Mouse (Mus musculus) midbrain, embryonic 11.5 days (tissue): Measurements from ENCODE around the gene Synpo2. TPM values are rescaled to one million over a fixed set of nuclear protein-coding genes. Genes with fewer than 3 reads are reported as not detected.

Source experiments
- ATAC-seq: fragments of 200-750 bp; cut with Nextera tagmentation; 2 replicates; pipeline ENCODE4 v1.8.0; 2017; ENCODE audit warnings: moderate TSS enrichment, moderate library complexity; ENCODE audit not compliant: low FRiP score
- DNase-seq: peaks from one replicate; pipeline ENCODE4 v3.0.0; 2015; ENCODE audit warnings: low spot score; ENCODE audit errors: missing footprints
- H3K27ac ChIP-seq: fragments of 300-500 bp; sonication (generic); 2 replicates; pipeline ENCODE4 v1.5.1; 2014; ENCODE audit warnings: low read depth, low read length
- H3K27me3 ChIP-seq: fragments of 300-500 bp; sonication (generic); 2 replicates; pipeline ENCODE4 v1.6.1; 2014; ENCODE audit warnings: mild to moderate bottlenecking, low read length, moderate library complexity, mixed read lengths; ENCODE audit not compliant: control insufficient read depth, insufficient read depth
- H3K36me3 ChIP-seq: fragments of 300-500 bp; sonication (generic); 2 replicates; pipeline ENCODE4 v1.6.1; 2014; ENCODE audit warnings: mild to moderate bottlenecking, low read length, moderate library complexity, mixed read lengths; ENCODE audit not compliant: control insufficient read depth, insufficient read depth
- H3K4me1 ChIP-seq: fragments of 300-500 bp; sonication (generic); 2 replicates; pipeline ENCODE4 v1.6.1; 2014; ENCODE audit warnings: low read length; ENCODE audit not compliant: control insufficient read depth, insufficient read depth
- H3K4me2 ChIP-seq: fragments of 300-500 bp; sonication (generic); 2 replicates; pipeline ENCODE4 v1.6.1; 2014; ENCODE audit warnings: mild to moderate bottlenecking, moderate library complexity
- H3K4me3 ChIP-seq: fragments of 300-500 bp; sonication (generic); 2 replicates; pipeline ENCODE4 v1.5.1; 2014; ENCODE audit warnings: low read depth, low read length
- H3K9ac ChIP-seq: fragments of 300-500 bp; sonication (generic); 2 replicates; pipeline ENCODE4 v1.6.1; 2014; ENCODE audit warnings: low read length
- H3K9me3 ChIP-seq: fragments of 300-500 bp; sonication (generic); 2 replicates; pipeline ENCODE4 v1.6.1; 2016; ENCODE audit warnings: low read length; ENCODE audit not compliant: control insufficient read depth
- WGBS: fragments of 180-500 bp; shearing (Covaris S2); extraction: QIAGEN DNeasy Blood & Tissue Kit; methylation state at CpG from one replicate; pipeline ENCODE4 v1.1.7; 2014; 5-methylcytosine and 5-hydroxymethylcytosine counted together
- polyA plus RNA-seq: library from polyadenylated mRNA; unstranded; fragments of >200 nt; fragmentation: Nextera tagmentation; extraction: Ambion mirVana; gene quantifications from 2 replicates; pipeline ENCODE4 v1.2.1, GENCODE M21; 2014

Gene Synpo2
- polyA plus RNA-seq, 1 experiment from 2014 or later: 4.8 TPM

DNA sequence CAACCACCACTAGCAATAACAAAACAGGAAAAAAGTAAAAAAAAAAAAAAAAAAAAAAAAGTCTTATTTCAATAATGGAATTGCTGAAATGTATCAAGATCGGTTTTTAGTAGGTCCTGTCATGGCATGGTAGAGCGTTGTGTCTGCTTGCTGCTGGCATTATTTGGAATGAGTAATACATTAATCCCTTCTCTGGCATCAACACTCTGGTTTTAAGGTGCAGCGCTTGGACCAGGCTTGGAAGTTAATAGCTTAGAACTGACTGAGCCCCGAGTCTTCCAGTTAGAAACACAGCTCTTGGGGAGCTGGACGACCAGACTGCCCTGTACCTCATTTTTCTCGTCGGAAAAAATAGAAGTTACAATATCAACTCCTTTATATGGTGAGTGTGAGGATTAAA is 169.1 kb downstream of the Synpo2 start:
- WGBS: 91% methylated on average over 7 of the region's 7 CpGs

GRCm38 (mm10) chr3:123065466-123065865 is 170.5 kb downstream of the Synpo2 start:
- DNase-seq: no peak
- H3K4me1 ChIP-seq: no peaks in the 10 kb centered on the region
- H3K9me3 ChIP-seq: no peaks in the 10 kb centered on the region
- WGBS: 87% methylated on average over 5 of the region's 5 CpGs
- H3K36me3 ChIP-seq: no peaks in the 10 kb centered on the region
- no peak overlapping the region for H3K4me3 ChIP-seq
- H3K4me2 ChIP-seq: no peak overlapping the region
- no peak overlapping the region for H3K27ac ChIP-seq
- H3K9ac ChIP-seq: no peak overlapping the region
- no peaks in the 10 kb centered on the region for H3K27me3 ChIP-seq
- ATAC-seq: no peak

More for the DNA sequence above, 169.1 kb downstream of the Synpo2 start:
- DNase-seq (no peak), ATAC-seq (no peak)
- Histone ChIP-seq H3K4me2 (no peak overlapping the region), H3K9ac (no peak overlapping the region), H3K9me3 (no peaks in the 10 kb centered on the region), H3K27me3 (no peaks in the 10 kb centered on the region), H3K36me3 (no peaks in the 10 kb centered on the region), H3K4me1 (no peaks in the 10 kb centered on the region), H3K27ac (no peak overlapping the region), H3K4me3 (no peak overlapping the region)

DNA sequence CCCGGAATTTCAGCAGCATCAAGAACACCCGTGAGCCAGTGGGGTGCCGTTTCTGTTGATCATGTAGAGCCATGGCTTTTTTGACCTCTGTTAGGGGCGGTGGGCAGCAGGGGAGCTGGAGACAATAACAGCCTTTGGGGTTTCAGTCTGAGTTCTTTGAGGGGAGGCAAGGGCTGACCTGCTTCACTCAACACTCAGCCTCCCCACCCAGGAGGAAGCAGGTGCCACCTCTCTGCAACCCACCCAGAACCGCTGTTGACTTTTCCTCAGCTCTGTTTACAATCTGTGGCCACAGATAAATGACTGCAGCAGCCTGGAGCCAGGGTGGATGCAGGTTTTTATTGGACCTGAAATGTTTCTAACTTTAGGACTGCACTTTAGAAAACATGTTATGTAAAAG is 171.8 kb downstream of the Synpo2 start:
- WGBS: 16% methylated on average over 5 of the region's 5 CpGs
- no peak overlapping the region for H3K4me3 ChIP-seq

DNA sequence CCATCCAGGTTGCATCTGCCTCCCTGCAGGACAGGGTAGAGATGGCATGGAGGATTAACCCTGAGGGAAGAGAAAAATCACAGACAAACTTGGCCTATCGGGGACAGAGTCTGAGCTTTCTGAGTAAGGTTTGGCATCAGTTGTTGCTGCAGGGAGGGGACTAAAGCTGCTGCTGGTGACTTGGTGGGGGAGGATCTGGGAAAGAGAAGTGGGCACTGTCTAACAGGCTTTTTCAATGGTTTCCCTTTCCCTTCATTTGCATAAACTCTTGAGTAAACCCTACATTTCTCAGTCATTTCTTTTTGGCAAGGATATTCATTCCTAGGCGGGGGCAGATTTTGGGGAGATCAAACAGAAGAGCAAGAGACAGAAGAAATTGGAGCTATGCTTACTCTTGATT is 174.0 kb downstream of the Synpo2 start:
- Histone ChIP-seq H3K27ac (no peak overlapping the region), H3K4me2 (no peak overlapping the region), H3K9ac (no peak overlapping the region), H3K9me3 (no peaks in the 10 kb centered on the region), H3K4me1 (no peaks in the 10 kb centered on the region), H3K4me3 (no peak overlapping the region), H3K27me3 (no peaks in the 10 kb centered on the region), H3K36me3 (no peaks in the 10 kb centered on the region)
- DNase-seq (no peak), ATAC-seq (no peak)
- WGBS: 73% methylated on average over 2 of the region's 2 CpGs

More for the DNA sequence above, 171.8 kb downstream of the Synpo2 start:
- Histone ChIP-seq H3K9ac (no peak overlapping the region), H3K27ac (no peak overlapping the region), H3K27me3 (no peaks in the 10 kb centered on the region), H3K36me3 (no peaks in the 10 kb centered on the region), H3K4me1 (no peaks in the 10 kb centered on the region), H3K4me2 (no peak overlapping the region), H3K9me3 (no peaks in the 10 kb centered on the region)
- no peak for DNase-seq
- no peak for ATAC-seq

GRCm38 (mm10) chr3:123058832-123059231 is 177.1 kb downstream of the Synpo2 start:
- no peak overlapping the region for H3K4me3 ChIP-seq
- H3K4me2 ChIP-seq: no peak overlapping the region
- no peak for DNase-seq
- H3K27ac ChIP-seq: no peak overlapping the region
- no peaks in the 10 kb centered on the region for H3K4me1 ChIP-seq
- no peak overlapping the region for H3K9ac ChIP-seq
- no peaks in the 10 kb centered on the region for H3K9me3 ChIP-seq
- no peak for ATAC-seq
- 92% methylated on average over 1 of the region's 1 CpGs for WGBS
- no peaks in the 10 kb centered on the region for H3K36me3 ChIP-seq
- H3K27me3 ChIP-seq: no peaks in the 10 kb centered on the region

GRCm38 (mm10) chr3:123054178-123054577 is 181.8 kb downstream of the Synpo2 start:
- ATAC-seq: peak; percentile 40; the same call in 1 of the 2 replicates
- Histone ChIP-seq H3K27me3 (no peaks in the 10 kb centered on the region), H3K36me3 (no peaks in the 10 kb centered on the region), H3K27ac (no peak overlapping the region), H3K4me3 (no peak overlapping the region), H3K4me1 (no peaks in the 10 kb centered on the region), H3K9ac (no peak overlapping the region), H3K4me2 (no peak overlapping the region), H3K9me3 (no peaks in the 10 kb centered on the region)
- no peak for DNase-seq
- WGBS: 74% methylated on average over 5 of the region's 5 CpGs

DNA sequence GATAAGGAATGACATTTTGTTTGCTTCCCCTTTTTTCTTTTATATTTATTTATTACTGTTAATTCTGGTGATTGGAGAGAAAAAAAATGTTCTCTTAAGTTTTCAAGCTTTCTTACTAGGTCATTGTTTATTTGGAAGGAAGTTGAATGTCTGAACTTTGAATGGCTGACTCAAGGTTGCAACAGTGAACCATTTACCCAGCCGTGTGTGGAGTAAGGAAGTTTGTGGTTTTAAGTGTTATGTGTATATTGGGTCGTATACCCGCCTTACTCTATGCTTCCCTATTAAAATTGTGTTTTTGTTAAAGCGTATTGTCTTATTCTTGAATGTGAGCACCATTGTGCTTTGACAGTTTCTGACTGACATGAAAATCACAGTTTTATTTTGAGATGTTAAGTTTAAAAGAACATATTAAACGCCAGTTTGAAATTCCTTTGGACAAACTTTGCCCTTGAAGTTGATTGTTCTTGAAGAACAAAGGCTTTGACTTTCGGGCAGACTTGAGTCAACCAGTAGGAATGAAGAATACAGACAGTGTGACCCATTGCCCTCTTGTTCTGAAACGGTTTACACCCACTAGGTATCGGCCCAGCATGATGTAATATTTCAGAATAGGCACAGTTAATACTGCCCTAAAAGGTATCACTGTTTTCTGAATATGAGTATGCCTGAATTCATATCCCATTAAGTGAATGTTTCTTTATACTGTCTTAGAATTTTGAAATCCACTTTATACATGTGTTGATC is 182.6 kb downstream of the Synpo2 start:
- no peak overlapping the region for H3K4me2 ChIP-seq
- no peak for ATAC-seq

DNA sequence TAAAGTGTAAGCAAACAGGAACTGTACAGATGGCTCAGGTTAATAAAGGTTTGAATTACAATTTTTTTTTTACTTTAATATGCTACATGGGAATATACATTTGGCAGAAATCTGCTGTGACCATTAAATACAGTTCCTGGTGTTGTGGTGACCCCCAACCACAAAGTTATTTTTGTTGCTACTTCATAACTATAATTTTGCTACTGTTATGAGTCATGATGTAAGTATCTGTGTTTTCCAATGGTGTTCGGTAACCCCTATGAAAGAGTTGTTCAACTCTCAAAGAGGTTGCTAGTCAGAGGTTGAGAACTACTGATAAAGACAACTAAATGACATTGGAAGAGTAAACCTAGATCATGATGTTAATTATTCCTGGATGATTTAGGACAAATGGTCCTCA is 193.6 kb downstream of the Synpo2 start:
- Histone ChIP-seq H3K27me3 (no peaks in the 10 kb centered on the region), H3K36me3 (no peaks in the 10 kb centered on the region), H3K9ac (no peak overlapping the region), H3K9me3 (no peaks in the 10 kb centered on the region), H3K4me3 (no peak overlapping the region), H3K4me2 (no peak overlapping the region), H3K27ac (no peak overlapping the region), H3K4me1 (no peaks in the 10 kb centered on the region)
- ATAC-seq: no peak
- no peak for DNase-seq
- WGBS: 95% methylated on average over 1 of the region's 1 CpGs

More for the DNA sequence above, 182.6 kb downstream of the Synpo2 start:
- Histone ChIP-seq H3K4me3 (no peak overlapping the region), H3K27ac (no peak overlapping the region), H3K9me3 (no peaks in the 10 kb centered on the region), H3K36me3 (no peaks in the 10 kb centered on the region), H3K4me1 (no peaks in the 10 kb centered on the region), H3K9ac (no peak overlapping the region), H3K27me3 (no peaks in the 10 kb centered on the region)
- no peak for DNase-seq
- 73% methylated on average over 8 of the region's 8 CpGs for WGBS

DNA sequence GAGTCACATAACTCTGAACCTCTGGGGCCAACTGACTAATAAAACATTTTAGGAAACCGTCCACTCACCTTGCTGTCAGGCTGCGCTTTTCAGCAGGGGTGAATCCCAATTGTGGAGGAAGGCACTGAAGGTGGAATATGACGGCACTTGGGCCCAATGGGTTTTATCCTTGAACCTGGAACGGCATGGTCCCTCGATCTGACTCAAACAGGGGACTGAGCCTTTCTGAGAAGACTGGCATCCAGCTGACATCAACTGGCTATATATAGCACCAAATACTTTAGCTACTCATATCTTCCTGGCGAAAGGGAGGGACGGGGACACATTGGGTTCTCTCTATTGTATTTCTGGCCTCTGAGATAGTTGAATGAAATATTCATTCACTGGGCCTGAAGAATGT is 201.2 kb downstream of the Synpo2 start, which contains the start of gene Myoz2:
Gene Myoz2 (minus strand): TSS at position 264 of the 400 bp plus-strand sequence.
- ATAC-seq (no peak), DNase-seq (no peak)
- H3K27me3 ChIP-seq: no peaks in the 10 kb centered on the region
- no peak within 1 kb of the TSS for H3K4me3 ChIP-seq
- no peak within 1 kb of the TSS for H3K9ac ChIP-seq
- WGBS: 93% methylated on average over 7 of the region's 7 CpGs
- no peaks in the 10 kb centered on the region for H3K36me3 ChIP-seq
- no peaks in the 10 kb centered on the region for H3K4me1 ChIP-seq
- no peak within 1 kb of the TSS for H3K27ac ChIP-seq
- no peak within 1 kb of the TSS for H3K4me2 ChIP-seq
- no peaks in the 10 kb centered on the region for H3K9me3 ChIP-seq
